Mouse (Mus musculus) hindbrain, postnatal 0 days (tissue): ENCODE data around the gene Tmie. TPM values are rescaled to one million over a fixed set of nuclear protein-coding genes. Genes with fewer than 3 reads are reported as not detected.

Source experiments
- ATAC-seq: fragments of 200-750 bp; cut with Nextera tagmentation; 2 replicates; pipeline ENCODE4 v1.8.0; 2017; ENCODE audit warnings: mild to moderate bottlenecking, moderate TSS enrichment, moderate library complexity
- DNase-seq: peaks from one replicate; pipeline ENCODE4 v3.0.0-alpha.2; 2015; ENCODE audit warnings: low spot score
- H3K27ac ChIP-seq: fragments of 300-500 bp; sonication (generic); 2 replicates; pipeline ENCODE4 v1.5.1; 2014; ENCODE audit warnings: mild to moderate bottlenecking
- H3K27me3 ChIP-seq: fragments of 300-500 bp; sonication (generic); 2 replicates; pipeline ENCODE4 v1.6.1; 2014; ENCODE audit warnings: low read length, mixed read lengths; ENCODE audit not compliant: insufficient read depth
- H3K36me3 ChIP-seq: fragments of 300-500 bp; sonication (generic); 2 replicates; pipeline ENCODE4 v1.6.1; 2014; ENCODE audit warnings: low read length, mixed read lengths; ENCODE audit not compliant: insufficient read depth
- H3K4me1 ChIP-seq: fragments of 300-500 bp; sonication (generic); 2 replicates; pipeline ENCODE4 v1.6.1; 2014; ENCODE audit warnings: antibody characterized with exemption, low read length, mixed read lengths; ENCODE audit not compliant: insufficient read depth
- H3K4me2 ChIP-seq: fragments of 300-500 bp; sonication (generic); 2 replicates; pipeline ENCODE4 v1.6.1; 2014; ENCODE audit warnings: low read depth, mild to moderate bottlenecking, low read length, moderate library complexity, mixed read lengths
- H3K4me3 ChIP-seq: fragments of 300-500 bp; sonication (generic); 2 replicates; pipeline ENCODE4 v1.5.1; 2014; ENCODE audit warnings: low read length
- H3K9ac ChIP-seq: fragments of 300-500 bp; sonication (generic); replicated peaks from 2 replicates; pipeline ENCODE4 v1.6.1; 2014; ENCODE audit warnings: mild to moderate bottlenecking, low read length, moderate library complexity, mixed read lengths
- H3K9me3 ChIP-seq: fragments of 300-500 bp; sonication (generic); 2 replicates; pipeline ENCODE4 v1.6.1; 2016; ENCODE audit warnings: low read length, mixed read lengths
- CTCF ChIP-seq: IDR thresholded peaks from 2 replicates; pipeline ENCODE4 v1.5.1; 2016; ENCODE audit warnings: antibody characterized with exemption, control low read depth, low read depth
- WGBS: fragments of 180-500 bp; shearing (Covaris S2); extraction: QIAGEN DNeasy Blood & Tissue Kit; methylation state at CpG from one replicate; pipeline ENCODE4 v1.1.7; 2014; 5-methylcytosine and 5-hydroxymethylcytosine counted together
- polyA plus RNA-seq: library from polyadenylated mRNA; unstranded; fragments of >200 nt; fragmentation: Nextera tagmentation; extraction: Ambion mirVana; gene quantifications from 2 replicates; pipeline ENCODE4 v1.2.1, GENCODE M21; 2015
- total RNA-seq: library from RNA; depleted of rRNA; stranded (reverse); fragments of >200 nt; gene quantifications from 2 replicates; pipeline ENCODE4 v1.2.3, GENCODE M21; 2014

Gene Tmie
- total and polyA plus RNA-seq, 2 experiments from 2014 or later, result 6.2 to 6.8 TPM

DNA sequence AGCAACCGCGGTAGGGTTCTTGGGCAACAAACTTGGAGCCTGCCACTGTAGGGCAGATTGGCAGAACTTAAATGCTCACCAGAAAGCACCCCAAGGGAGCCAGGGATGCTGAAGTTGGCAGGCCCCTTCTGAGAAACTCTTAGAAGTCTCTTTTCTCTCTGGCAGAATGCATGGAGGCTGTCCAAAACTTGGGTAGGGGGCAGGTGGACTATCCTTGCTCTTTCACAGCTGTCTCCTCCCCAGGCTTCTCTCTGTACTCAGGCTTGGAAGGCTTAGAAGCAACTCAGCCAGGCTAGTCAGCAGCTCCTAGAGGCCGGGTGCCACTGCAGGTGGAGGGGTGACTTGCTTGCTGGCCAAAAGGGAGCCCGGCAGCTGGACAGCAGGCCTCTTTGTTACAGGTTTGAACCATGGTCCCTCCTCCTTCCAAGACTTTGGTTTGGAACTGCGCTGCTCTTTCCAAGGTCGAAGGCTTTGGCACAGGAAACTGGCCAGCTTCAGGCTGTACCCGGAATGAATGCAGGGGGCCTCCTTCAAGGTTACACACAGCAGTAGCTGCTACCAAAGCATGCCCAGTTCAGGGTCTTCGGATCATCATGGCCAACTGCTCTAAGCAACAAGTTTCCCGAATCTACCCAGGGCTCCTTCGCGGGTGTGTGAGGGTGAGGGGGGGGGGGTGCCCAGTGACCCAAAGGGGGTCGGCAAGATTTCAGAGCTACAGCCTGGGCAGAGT lies 557 bp downstream of the Tmie start, which contains the start of gene Als2cl:
Gene Als2cl, plus strand, starts transcription at position 680 of the 730 bp plus-strand sequence.
- peak within 1 kb of the TSS; percentile 58 for H3K4me3 ChIP-seq
- no peaks in the 10 kb centered on the region for H3K9me3 ChIP-seq
- H3K27ac ChIP-seq, result peak within 1 kb of the TSS; percentile 81
- ATAC-seq, result peak; percentile 56
- peak within 1 kb of the TSS; percentile 93 for H3K4me2 ChIP-seq
- H3K4me1 ChIP-seq, result peaks cover 18% of the 10 kb centered on the region
- WGBS, result 9% methylated on average over 12 of the region's 12 CpGs
- no peak for TF ChIP-seq CTCF
- H3K36me3 ChIP-seq, result no peaks in the 10 kb centered on the region
- H3K9ac ChIP-seq, result peak within 1 kb of the TSS; percentile 58
- peak; percentile 70 for DNase-seq
- no peaks in the 10 kb centered on the region for H3K27me3 ChIP-seq

DNA sequence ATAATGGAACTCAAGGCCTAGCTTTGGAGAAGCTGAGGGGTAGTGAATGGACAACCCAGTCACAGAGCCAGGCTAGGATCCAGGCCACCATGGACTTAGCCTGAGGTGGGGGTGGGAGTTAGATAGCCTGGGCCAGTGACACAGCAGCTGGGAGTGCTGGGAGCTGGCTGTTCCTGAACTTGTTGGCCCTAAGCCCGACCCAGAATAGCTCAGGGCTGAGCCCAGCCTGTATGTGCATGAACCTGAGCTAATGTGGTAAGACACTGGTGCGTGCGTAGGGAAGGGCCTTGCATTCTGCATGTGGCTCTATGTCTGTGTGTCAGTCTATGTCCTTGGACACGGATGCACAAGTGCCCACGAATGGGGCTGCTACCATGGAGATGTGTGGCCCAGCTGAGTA lies 2.0 kb downstream of the Tmie start:
- no peak overlapping the region for H3K4me3 ChIP-seq
- H3K9ac ChIP-seq, result no peak overlapping the region
- H3K27me3 ChIP-seq, result no peaks in the 10 kb centered on the region
- DNase-seq, result peak; percentile 78
- H3K27ac ChIP-seq, result peak overlapping the region; percentile 81; the same call in 1 of the 2 replicates
- ATAC-seq, result peak; percentile 61
- TF ChIP-seq CTCF, result no peak
- H3K9me3 ChIP-seq, result no peaks in the 10 kb centered on the region
- H3K36me3 ChIP-seq, result no peaks in the 10 kb centered on the region
- H3K4me2 ChIP-seq, result no peak overlapping the region
- peaks cover 27% of the 10 kb centered on the region for H3K4me1 ChIP-seq
- 65% methylated on average over 5 of the region's 5 CpGs for WGBS

DNA sequence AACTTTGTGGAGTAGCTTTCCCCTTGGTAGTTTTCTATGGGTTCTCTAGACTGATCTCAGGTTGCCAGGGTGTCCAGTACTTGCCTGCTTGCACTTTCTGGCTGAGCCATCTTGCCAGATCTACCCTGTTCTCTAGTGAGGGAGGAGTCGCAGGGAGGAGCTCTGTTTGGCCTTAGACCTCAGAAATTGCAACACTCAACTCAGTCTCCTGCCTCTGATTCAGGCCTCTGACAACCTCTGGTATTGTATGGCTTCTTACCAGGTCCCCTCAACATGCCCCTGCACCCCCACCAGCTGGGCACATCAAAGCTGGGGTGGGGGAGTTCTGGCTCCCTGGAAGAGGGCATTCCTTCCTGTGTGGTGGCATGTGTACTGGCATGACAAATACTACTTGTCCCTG lies 2.6 kb downstream of the Tmie start:
- peaks cover 27% of the 10 kb centered on the region for H3K4me1 ChIP-seq

DNA sequence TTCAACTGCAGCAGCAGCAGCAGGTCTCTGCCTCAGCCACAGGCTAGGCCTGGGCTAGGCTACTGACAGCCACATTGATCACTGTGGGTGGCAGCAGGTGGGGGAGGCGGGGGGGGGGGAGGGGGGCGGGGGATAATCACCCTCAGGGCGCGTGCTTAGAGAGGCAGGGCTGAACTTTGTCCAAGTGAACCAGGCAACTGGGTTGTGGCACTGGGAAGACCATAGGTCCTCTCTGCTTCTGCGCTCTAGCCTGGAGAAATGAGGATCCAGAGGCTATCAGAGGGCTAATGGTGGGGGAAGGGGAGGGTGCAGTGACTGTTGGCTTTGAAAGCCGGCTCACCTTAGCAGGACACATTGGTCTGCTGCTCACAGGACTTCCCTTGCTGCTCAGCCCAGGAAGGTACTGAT lies 4.6 kb downstream of the Tmie start:
- no peak for DNase-seq
- ATAC-seq, result no peak
- Histone ChIP-seq H3K4me3 (no peak overlapping the region), H3K9me3 (no peaks in the 10 kb centered on the region), H3K36me3 (no peaks in the 10 kb centered on the region), H3K4me1 (peaks cover 21% of the 10 kb centered on the region), H3K9ac (no peak overlapping the region), H3K27me3 (no peaks in the 10 kb centered on the region), H3K4me2 (no peak overlapping the region), H3K27ac (peak overlapping the region; percentile 60; the same call in 1 of the 2 replicates)
- TF ChIP-seq CTCF, result no peak
- WGBS, result 24% methylated on average over 2 of the region's 6 CpGs

More for the DNA sequence above, 2.6 kb downstream of the Tmie start:
- 82% methylated on average over 1 of the region's 1 CpGs for WGBS
- no peak overlapping the region for H3K4me3 ChIP-seq
- ATAC-seq (no peak), DNase-seq (no peak)
- peak overlapping the region; percentile 81; the same call in 1 of the 2 replicates for H3K27ac ChIP-seq
- no peak overlapping the region for H3K9ac ChIP-seq
- no peak overlapping the region for H3K4me2 ChIP-seq
- no peak for TF ChIP-seq CTCF
- H3K9me3 ChIP-seq, result no peaks in the 10 kb centered on the region
- H3K27me3 ChIP-seq, result no peaks in the 10 kb centered on the region
- no peaks in the 10 kb centered on the region for H3K36me3 ChIP-seq

DNA sequence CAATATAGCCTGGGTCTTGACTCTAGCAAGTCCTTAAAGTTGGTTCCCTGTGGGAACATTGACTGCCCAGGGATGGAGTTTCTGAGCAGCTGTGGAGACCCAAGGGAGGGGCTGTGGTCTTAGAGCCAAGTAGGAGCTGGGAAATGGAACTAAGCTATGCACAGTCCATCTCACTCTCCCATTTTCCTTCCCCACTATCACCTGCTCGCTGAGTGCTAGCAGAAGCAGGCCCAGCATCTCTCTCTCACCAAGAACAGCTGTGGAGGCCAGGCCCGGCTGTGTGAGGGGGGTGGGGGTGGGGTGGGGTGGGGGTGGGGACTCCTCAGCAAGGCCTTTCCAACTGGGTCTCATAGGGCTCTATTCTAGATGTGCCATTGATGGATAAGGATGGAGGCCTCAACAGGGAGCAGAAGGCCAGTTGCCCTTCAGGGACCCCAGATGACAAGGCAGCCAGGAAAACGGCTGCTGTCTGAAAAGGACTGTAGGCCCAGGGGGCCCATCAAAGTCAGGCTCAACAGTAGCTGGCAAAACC lies 5.2 kb downstream of the Tmie start:
- WGBS, result 2% methylated on average over 3 of the region's 3 CpGs
- TF ChIP-seq CTCF, result no peak
- H3K27ac ChIP-seq, result peak overlapping the region; percentile 60; the same call in 1 of the 2 replicates

DNA sequence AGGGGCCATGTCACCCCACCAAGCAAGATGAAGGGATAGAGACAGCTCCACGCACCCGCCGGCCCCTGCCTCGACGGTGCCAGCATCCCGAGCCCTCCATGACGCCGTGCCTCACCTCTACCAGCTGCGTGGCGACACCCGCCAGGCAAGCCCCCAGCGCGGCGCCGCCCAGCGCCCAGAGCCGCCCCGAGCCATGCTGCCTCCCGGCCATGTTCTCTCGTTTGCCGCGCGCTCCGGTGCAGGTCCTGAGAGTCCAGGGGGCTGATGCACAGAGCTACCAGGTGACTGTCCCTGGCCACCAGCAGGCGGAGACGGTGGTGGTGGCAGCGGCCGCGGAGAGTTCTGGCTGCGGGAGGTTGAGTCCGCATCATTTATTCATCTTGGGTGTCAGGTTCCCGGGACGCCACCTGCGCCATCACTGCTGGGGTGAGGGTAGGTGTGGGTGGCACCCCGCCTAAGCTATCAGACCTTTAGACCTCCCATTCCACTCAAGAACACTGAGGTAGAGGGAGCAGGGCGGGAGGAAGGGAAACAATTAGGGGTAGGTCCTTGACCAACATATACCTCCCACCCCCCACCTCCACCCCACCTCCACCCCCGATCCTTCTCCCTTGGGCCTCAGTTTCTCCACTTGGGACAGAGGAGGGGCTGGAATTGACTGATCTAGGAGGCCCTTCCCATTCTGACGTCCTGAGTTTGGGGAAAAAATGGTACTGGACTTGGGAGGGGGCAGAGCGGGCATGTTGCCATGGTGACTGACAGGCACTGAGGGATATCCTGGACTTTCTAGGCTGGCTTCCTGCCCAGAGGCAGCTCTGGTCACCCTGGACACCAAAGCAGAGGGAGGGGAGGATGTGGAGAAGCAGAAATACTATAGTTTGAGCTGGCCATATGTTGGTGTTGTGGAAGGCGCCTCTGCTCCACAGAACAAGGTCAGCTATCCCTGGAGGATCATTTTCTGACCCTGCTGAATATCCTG lies 5.9 kb downstream of the Tmie start:
- Histone ChIP-seq H3K4me2 (peak overlapping the region; percentile 69), H3K9ac (peak overlapping the region; percentile 46), H3K9me3 (no peaks in the 10 kb centered on the region), H3K4me3 (peak overlapping the region; percentile 38), H3K27ac (peak overlapping the region; percentile 60), H3K27me3 (no peaks in the 10 kb centered on the region), H3K4me1 (peaks cover 20% of the 10 kb centered on the region), H3K36me3 (no peaks in the 10 kb centered on the region)
- TF ChIP-seq CTCF, result peak; percentile 46
- DNase-seq (peak; percentile 93), ATAC-seq (peak; percentile 85)
- 4% methylated on average over 40 of the region's 40 CpGs for WGBS

More for the DNA sequence above, 5.2 kb downstream of the Tmie start:
- Histone ChIP-seq H3K9me3 (no peaks in the 10 kb centered on the region), H3K4me3 (no peak overlapping the region), H3K4me2 (peak overlapping the region; percentile 69; the same call in 1 of the 2 replicates), H3K9ac (no peak overlapping the region), H3K4me1 (peaks cover 20% of the 10 kb centered on the region), H3K27me3 (no peaks in the 10 kb centered on the region), H3K36me3 (no peaks in the 10 kb centered on the region)
- ATAC-seq (peak; percentile 39), DNase-seq (peak; percentile 27)
